In the genomic region with DNA sequence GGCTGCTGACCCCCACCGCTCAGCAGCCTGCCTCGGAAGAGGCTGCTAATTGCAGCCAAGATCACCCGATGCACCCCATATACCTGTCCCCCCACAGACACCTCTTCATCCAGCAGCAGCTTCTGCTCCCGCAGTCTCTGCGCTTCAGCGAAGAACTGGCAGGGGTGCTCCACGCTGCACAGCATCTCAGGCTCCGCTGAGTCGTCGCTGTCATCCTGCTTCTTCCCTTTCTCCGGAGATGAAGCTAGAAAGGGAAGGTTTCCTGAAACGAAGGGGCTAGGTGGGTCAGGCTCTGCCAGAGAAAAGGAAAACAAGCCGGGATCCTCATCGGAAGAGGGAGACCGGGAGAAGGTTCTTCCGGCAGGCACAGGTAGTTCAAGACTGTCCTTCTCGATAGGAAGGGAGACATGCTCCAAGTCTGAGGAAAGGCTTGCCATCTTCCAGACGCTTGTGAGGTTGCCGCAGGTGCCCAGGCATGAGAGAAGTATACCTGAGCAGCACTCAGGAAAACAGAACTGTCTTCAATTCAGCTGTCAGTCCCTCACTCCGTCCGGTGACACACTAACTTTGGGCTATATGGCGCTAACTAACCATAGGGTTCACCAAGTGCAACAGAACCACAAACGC, we compare ENCODE assay signal across 8 mouse cellular contexts. TPM values are rescaled to one million over a fixed set of nuclear protein-coding genes. Genes with fewer than 3 reads are reported as not detected.
DNase-seq lines count a peak whose midpoint lies in the region; ATAC-seq and TF ChIP-seq lines count a peak whose summit lies in the region.

No protein-coding gene starts in this region.

- H3K4me3 ChIP-seq in lung, embryonic 15.5 days, result peak overlapping the region; percentile 36
- H3K4me3 ChIP-seq in heart, embryonic 10.5 days, result peak overlapping the region; percentile 62
- H3K4me3 ChIP-seq in myocyte, result peak overlapping the region; percentile 42

- peak; percentile 32; the same call in 1 of the 2 replicates for ATAC-seq in lung, embryonic 15.5 days (ENCODE audit: borderline replicate concordance, extremely low read depth, low FRiP score, low TSS enrichment)

- no peak for DNase-seq in lung, postnatal 14 days
- DNase-seq in cerebellum, postnatal 10 days, result peak; percentile 56 to 69
- peak; percentile 68 for DNase-seq in heart, embryonic 10.5 days (ENCODE audit: low spot score)
- peak; percentile 15 to 48 for DNase-seq in left cerebral cortex, postnatal 14 days (ENCODE audit: low spot score in 2 of 2)
- DNase-seq in ovary, postnatal 36 days (ENCODE audit: low spot score), result no peak
- DNase-seq in spleen, postnatal 4 days (ENCODE audit: low spot score in 2 of 2), result no peak

- peaks cover 19% of the 10 kb centered on the region for H3K4me1 ChIP-seq in lung, embryonic 15.5 days
- H3K4me1 ChIP-seq in heart, embryonic 10.5 days, result peaks cover 14% of the 10 kb centered on the region

- 18% methylated on average over 23 of the region's 23 CpGs for WGBS in lung, embryonic 15.5 days
- WGBS in heart, embryonic 10.5 days, result 18% methylated on average over 23 of the region's 23 CpGs

- TF ChIP-seq POLR2A in myocyte (IDR thresholded peaks at IDR 0.05; ENCODE audit: insufficient read length, low read depth), result no peak

- intact Hi-C loops in left cerebral cortex, postnatal 14 days (cut with DNase I), result no loop called here

- peak overlapping the region; percentile 28 for H3K9ac ChIP-seq in lung, embryonic 15.5 days

- peak overlapping the region; percentile 70 for H3K4me2 ChIP-seq in lung, embryonic 15.5 days
- peak overlapping the region; percentile 90 for H3K4me2 ChIP-seq in myocyte (ENCODE audit: low read depth)

- H3K9me3 ChIP-seq in lung, embryonic 15.5 days, result no peaks in the 10 kb centered on the region
- no peaks in the 10 kb centered on the region for H3K9me3 ChIP-seq in heart, embryonic 10.5 days

- H3K36me3 ChIP-seq in lung, embryonic 15.5 days, result no peaks in the 10 kb centered on the region
- H3K36me3 ChIP-seq in heart, embryonic 10.5 days, result no peaks in the 10 kb centered on the region
- H3K36me3 ChIP-seq in myocyte (ENCODE audit: control insufficient read depth, insufficient read depth), result no peaks in the 10 kb centered on the region

- H3K79me2 ChIP-seq in myocyte (ENCODE audit: control insufficient read depth, insufficient read depth), result no peaks in the 10 kb centered on the region

- H3K27me3 ChIP-seq in lung, embryonic 15.5 days, result peaks cover 5% of the 10 kb centered on the region
- H3K27me3 ChIP-seq in heart, embryonic 10.5 days (ENCODE audit: insufficient read depth, poor library complexity, severe bottlenecking), result peaks cover 39% of the 10 kb centered on the region
- H3K27me3 ChIP-seq in myocyte (ENCODE audit: control insufficient read depth, insufficient read depth, insufficient read length), result no peaks in the 10 kb centered on the region

- peak overlapping the region; percentile 65 for H3ac ChIP-seq in myocyte (ENCODE audit: control insufficient read depth, insufficient read length)

- H3K27ac ChIP-seq in lung, embryonic 15.5 days, result no peak overlapping the region
- H3K27ac ChIP-seq in heart, embryonic 10.5 days, result 0 out of 2 replicates have a peak overlapping the region, but pooled peaks have one; percentile 36

TF ChIP-seq in myocyte, 11 proteins besides CTCF, POLR2A, EP300 and RAD21:
- TF ChIP-seq MAX (IDR thresholded peaks at IDR 0.05; ENCODE audit: low read depth), result no peak
- TF ChIP-seq TCF12 (IDR thresholded peaks at IDR 0.05; ENCODE audit: insufficient read depth, poor library complexity, severe bottlenecking), result no peak
- TF ChIP-seq SRF (IDR thresholded peaks at IDR 0.05; ENCODE audit: control insufficient read depth, insufficient read length, low read depth), result no peak
- TF ChIP-seq POLR2AphosphoS2 (IDR thresholded peaks at IDR 0.05; ENCODE audit: insufficient read length, low read depth), result no peak
- TF ChIP-seq MYOG (IDR thresholded peaks at IDR 0.05; ENCODE audit: control insufficient read depth in 1 of 3, insufficient read depth in 1 of 3, insufficient read length in 2 of 3, low read depth in 2 of 3), result no peak
- TF ChIP-seq USF1 (IDR thresholded peaks at IDR 0.05; ENCODE audit: low read depth), result no peak
- no peak for TF ChIP-seq MYOD1 (IDR thresholded peaks at IDR 0.05; ENCODE audit: control insufficient read depth in 1 of 3, insufficient read length in 2 of 3, low read depth in 2 of 3)
- no peak for TF ChIP-seq CEBPB (IDR thresholded peaks at IDR 0.05; ENCODE audit: insufficient read depth, poor library complexity, severe bottlenecking)
- no peak for TF ChIP-seq E2F4 (IDR thresholded peaks at IDR 0.05; ENCODE audit: insufficient read depth)
- no peak for TF ChIP-seq TCF3 (IDR thresholded peaks at IDR 0.05; ENCODE audit: insufficient read length, low read depth)
- TF ChIP-seq REST (IDR thresholded peaks at IDR 0.05; ENCODE audit: insufficient read depth, insufficient read length), result no peak

RNA-seq across cellular contexts. Expression of a gene that starts 0.4 kb away (rescaled TPM):
- 0.36 and 0.50 TPM in 2 replicates for polyA plus RNA-seq in lung, embryonic 15.5 days (2015; fragmentation: Nextera tagmentation; extraction: Ambion mirVana)
- 0.19 TPM in 1 of 2 replicates, not detected in the other for polyA plus RNA-seq in heart, embryonic 10.5 days (2016; fragmentation: Nextera tagmentation; extraction: Ambion mirVana)
- 1 to 10 TPM; 2.0 to 2.9 TPM for total RNA-seq in left cerebral cortex, postnatal 14 days (2021)
- 4.9 TPM for polyA plus RNA-seq in myocyte (2012; fragmentation: generic; extraction: Trizol)

RNA-seq across cellular contexts. Expression of a gene that starts 26.5 kb away (rescaled TPM):
- polyA plus RNA-seq in lung, embryonic 15.5 days (2015; fragmentation: Nextera tagmentation; extraction: Ambion mirVana), result 5.3 and 6.2 TPM in 2 replicates
- polyA plus RNA-seq in heart, embryonic 10.5 days (2016; fragmentation: Nextera tagmentation; extraction: Ambion mirVana), result 4.6 and 6.2 TPM in 2 replicates
- 1 to 10 TPM; 2.2 to 2.6 TPM for total RNA-seq in left cerebral cortex, postnatal 14 days (2021)
- 20.6 TPM for polyA plus RNA-seq in myocyte (2012; fragmentation: generic; extraction: Trizol)

RNA-seq across cellular contexts. Expression of a gene that starts 27.8 kb away (rescaled TPM):
- polyA plus RNA-seq in lung, embryonic 15.5 days (2015; fragmentation: Nextera tagmentation; extraction: Ambion mirVana), result 174 and 176 TPM in 2 replicates
- 132 and 145 TPM in 2 replicates for polyA plus RNA-seq in heart, embryonic 10.5 days (2016; fragmentation: Nextera tagmentation; extraction: Ambion mirVana)
- total RNA-seq in left cerebral cortex, postnatal 14 days (2021), result 10 to 100 TPM; 35.1 to 39.7 TPM
- polyA plus RNA-seq in myocyte (2012; fragmentation: generic; extraction: Trizol), result 81.0 TPM

RNA-seq across cellular contexts. Expression of a gene that starts 27.9 kb away (rescaled TPM):
- 222 and 228 TPM in 2 replicates for polyA plus RNA-seq in lung, embryonic 15.5 days (2015; fragmentation: Nextera tagmentation; extraction: Ambion mirVana)
- 220 and 306 TPM in 2 replicates for polyA plus RNA-seq in heart, embryonic 10.5 days (2016; fragmentation: Nextera tagmentation; extraction: Ambion mirVana)
- total RNA-seq in left cerebral cortex, postnatal 14 days (2021), result 10 to 100 TPM; 57.7 to 61.1 TPM
- polyA plus RNA-seq in myocyte (2012; fragmentation: generic; extraction: Trizol), result 113 TPM

RNA-seq across cellular contexts. Expression of a gene that starts 33.8 kb away (rescaled TPM):
- 46.7 and 53.4 TPM in 2 replicates for polyA plus RNA-seq in lung, embryonic 15.5 days (2015; fragmentation: Nextera tagmentation; extraction: Ambion mirVana)
- polyA plus RNA-seq in heart, embryonic 10.5 days (2016; fragmentation: Nextera tagmentation; extraction: Ambion mirVana), result 36.1 and 44.7 TPM in 2 replicates
- total RNA-seq in left cerebral cortex, postnatal 14 days (2021), result 10 to 100 TPM; 87.3 to 98.4 TPM
- 71.3 TPM for polyA plus RNA-seq in myocyte (2012; fragmentation: generic; extraction: Trizol)

Comparison
In these comparisons a context has a peak if more than half of its experiments do, and no peak if none do; other contexts are left out.
1. DNase-seq: peak in cerebellum, postnatal 10 days (2 of 2), heart, embryonic 10.5 days (single experiment) and left cerebral cortex, postnatal 14 days (2 of 2); none in lung, postnatal 14 days (single experiment), ovary, postnatal 36 days (single experiment) and spleen, postnatal 4 days (0 of 2).
2. Peak in every context shown above with its lines, with median percentiles within 50 percentile points of each other: H3K4me3 ChIP-seq.